Mouse (Mus musculus) adipocyte (in vitro differentiated cells): ENCODE measurements at regions not wholly inside any gene's neighbourhood (a gene's known extent, or its start where the extent isn't known, plus 50 kb on each side); places are given as distances from the start of the nearest gene placed in this dataset.

ENCODE experiments used
- DNase-seq: peaks from one replicate; pipeline ENCODE4 v3.0.0-alpha.2; 2016; ENCODE audit warnings: low spot score

DNA sequence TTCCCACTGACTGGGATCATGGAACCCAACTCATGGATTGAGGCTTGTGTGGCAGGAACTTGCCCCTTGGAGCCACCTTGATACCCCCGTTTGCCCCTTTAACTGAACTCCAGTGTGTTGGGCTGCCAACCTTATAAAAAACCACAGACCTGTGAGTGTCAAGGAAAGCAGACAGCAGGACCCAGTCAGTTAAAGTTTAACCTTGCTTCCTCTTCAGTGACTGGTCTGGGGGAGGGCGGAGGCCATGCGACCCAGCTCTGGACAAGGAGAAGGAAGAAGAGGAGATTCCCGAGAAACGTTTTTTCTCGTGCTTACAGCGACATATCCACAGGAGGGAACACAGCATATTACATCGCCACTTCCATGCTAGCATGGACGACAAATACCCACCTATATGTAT lies 281.9 kb upstream of the Zfp64 start:
- no peak for DNase-seq

DNA sequence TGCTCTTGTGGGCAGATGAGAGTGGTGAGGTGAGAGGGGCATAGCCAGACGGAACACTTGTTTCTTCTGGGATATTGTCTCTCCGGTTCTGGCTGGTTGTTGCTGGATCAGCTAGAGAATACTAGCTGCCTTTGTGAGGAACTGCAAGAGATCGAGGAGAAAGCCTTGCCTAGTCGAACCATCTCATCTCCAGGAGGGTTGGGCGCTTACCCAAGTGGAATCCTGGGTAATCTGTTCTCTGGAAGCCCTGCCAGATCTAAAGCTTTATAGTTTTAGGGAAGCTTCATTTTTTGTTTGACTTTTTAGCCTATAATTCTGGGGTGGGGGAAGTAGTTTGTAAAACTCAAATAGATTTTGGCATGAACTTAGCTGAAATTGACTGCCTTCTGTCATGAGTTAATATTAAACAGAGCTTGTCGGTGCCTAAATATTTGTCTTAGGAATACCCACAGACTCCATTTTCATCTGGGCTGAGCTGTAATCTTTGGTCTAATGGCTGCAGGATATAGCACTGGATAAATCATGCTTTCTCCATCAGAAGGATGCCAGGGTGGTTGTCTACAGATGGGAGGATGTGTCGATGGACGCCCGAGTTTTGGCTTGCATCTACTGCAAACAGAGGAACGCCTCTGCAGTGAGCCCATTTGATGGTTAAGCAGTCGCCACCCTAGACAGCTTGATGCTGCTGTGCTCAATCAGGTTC lies 279.1 kb upstream of the Zfp64 start:
- no peak for DNase-seq

DNA sequence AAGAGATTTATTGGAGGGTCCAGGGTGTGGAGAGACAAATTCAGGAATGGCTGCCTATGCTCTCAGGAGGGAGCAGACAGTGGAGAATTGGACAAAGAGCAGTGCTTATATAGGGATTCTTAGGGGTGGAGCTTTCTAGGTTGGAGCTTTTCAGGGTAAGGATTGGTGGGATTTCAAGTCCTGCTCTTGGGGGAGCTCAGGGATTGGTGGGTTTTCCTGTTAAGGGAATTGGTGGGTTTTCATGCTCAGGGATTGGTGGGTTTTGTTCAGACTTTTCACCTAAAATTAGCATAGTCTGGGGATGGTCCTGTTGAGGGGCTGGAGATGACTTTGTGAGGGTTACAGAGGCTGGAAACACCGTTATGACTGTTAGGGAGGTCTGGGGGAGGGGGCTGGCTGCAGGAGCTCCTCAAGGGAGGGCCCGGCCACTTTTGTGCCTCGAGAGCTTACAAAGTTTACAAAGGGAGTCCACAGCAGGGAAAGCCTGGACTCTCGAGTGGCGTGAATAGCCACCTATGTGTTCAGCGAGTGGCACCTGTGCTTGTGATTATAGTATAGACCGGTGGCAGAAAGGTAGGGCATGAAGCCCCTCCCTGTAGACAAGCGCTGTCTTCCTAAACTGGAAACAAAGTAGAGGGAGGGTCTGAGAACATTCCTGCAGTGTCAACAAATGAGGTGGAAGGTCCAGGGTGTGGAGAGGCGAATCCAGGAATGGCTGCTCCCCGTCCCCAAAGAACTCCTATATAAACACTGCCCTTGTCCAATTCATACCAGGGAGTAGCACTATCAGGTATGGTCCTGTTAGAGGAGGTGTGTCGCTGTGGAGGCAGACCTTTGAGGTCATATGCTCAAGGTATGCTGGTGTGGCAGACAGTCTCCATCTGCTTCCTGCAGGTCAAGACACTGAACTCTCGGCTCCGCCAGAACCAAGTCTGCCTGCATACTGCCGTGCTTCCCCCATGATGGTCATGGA lies 278.1 kb upstream of the Zfp64 start:
- no peak for DNase-seq

DNA sequence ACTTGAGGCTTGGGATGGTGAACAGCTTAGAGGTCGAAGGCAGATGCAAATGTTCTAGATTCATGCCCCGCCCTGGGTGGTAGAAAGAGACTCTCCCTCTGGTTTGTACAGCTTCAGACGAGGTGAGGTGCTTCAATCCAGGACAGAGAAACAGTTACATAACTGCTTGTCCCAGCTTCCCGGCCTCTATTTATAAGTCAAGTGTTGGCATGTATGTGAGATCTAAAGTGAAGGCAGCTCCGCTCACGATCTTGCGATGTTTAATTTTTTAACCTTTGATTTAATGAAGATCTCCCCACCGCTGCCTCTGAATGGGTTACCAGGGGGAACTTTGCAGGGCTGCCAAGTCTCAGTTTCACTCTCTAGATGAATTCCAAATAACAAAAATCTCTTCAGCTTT lies 266.9 kb upstream of the Zfp64 start:
- DNase-seq = no peak

DNA sequence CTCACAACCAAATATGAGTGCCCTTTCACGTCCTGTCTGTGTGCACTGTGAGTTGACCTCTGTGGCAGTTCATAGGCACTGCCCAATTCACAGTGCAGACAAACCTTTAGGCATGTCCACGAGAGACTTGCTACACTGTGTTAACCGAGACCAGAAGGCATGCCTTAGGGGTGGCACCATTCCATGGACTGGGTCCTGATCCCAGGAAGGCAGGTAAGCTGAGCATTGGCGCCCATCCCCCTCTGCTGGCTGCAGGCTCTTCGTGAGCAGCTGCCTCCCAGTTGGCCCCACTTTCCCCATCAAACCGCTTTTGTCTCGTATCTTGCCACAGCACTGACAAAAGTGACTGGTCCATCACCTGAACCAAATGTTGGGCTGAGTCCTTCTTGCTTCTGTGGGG lies 265.8 kb upstream of the Zfp64 start:
- DNase-seq = no peak

DNA sequence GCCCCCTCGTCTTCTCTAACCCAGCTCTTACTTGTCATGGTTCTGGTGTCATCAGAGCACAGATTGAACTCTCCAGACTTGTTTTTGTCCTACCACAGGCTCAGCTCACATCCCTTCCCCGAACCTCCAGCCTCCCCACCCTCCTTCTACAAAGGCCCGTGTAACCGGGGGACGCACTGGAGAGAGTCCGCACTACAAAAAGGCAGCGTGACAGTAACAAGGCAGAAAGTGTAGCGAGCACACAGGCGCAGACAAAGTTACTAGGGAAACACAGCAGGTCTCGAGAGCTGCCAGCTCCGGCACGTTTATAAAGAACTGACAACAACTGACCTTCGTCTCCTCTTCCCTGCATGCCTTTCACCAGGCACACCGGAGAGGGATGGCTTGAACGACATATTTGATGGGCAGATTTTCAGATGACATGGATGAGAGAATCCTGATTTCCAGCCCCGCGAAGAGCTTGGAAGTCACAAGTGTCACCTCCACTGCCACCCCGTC lies 260.2 kb upstream of the Zfp64 start:
- DNase-seq = no peak

DNA sequence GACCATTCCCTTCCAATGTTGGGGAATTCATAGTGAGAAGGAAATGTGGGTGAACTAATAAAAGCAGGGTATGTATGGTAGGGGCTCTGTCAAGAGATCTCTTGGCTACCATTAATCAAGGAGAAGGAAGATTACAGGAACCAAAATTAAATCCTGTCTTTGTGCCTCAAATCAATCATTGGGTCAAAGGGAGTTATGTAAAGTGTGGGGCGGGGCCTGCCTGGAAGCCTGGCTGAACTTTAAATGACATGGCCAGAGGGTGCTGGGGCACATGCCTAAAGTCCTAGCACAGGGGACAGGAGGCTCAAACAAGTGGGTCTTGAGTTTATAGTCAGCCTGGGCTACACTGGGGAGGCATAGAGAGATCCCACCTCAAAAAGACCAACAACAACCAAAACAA lies 259.0 kb upstream of the Zfp64 start:
- no peak for DNase-seq

DNA sequence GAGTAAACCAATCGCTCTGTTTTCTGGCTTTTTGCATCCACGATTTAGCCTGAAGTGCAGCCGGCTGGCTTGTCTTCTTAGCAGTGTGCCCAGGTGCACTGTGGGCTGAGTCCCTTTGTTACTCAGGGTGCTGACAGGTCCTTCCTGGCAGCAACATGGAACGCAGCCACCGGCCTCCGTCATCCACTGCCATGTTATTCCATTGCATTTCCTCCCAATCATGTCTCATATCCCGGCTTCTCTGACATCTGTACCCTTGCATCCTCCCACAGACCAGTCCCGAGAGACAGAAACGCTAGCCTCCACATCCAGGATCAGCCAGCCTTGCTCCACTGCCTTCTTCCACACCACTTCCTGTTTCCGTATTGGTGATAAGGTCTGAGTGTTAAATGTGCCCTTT lies 257.9 kb upstream of the Zfp64 start:
- DNase-seq = no peak

DNA sequence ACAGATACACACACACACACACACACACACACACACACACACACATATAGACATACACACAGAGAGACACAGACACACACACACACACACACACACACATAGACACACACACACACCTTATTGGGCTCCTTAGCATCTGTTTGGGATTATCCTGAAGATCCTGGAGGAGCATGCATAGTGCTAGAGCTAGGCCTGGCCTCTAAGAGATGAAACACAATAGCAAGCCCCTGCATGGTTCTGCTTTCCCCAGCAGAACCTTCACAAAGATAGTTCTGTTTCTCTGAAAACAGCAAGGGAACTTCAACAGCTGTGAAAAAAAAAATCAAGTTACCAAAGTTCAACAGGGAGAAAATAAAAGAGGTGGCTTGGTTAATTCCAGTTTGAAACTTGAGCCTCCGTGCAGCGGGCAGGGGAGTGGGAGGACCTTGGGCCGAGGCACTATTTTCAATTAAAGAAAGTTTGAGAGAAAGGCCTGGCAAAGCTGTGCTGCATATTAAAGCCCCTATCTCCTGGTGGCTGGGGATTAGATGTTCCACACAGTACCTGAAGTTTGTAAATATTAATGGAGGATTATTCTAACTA lies 257.4 kb upstream of the Zfp64 start:
- DNase-seq = no peak

DNA sequence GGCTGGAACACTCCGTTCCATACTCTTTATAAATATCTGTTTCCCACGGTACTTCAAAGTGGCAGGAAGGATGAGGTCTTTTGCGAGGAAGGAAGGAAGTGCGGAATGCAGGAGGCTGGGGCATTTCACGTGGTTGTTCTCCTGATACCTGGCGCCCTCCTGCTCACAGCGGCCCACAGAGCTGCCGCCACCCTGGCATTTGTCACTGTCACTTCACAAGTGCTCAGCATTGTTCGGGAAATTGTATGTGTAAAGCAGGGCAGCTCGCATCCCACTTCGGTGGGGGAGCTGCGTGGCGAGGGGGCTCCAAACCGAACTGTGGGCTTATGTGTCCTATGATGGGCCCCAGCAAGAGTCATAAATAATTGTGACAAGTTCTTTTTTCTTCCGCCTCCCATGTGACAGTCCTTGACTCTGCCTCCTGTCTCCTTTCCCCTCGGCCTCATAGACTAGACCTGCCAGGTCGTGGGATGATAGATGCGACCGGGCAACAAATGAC lies 248.9 kb upstream of the Zfp64 start:
- no peak for DNase-seq

DNA sequence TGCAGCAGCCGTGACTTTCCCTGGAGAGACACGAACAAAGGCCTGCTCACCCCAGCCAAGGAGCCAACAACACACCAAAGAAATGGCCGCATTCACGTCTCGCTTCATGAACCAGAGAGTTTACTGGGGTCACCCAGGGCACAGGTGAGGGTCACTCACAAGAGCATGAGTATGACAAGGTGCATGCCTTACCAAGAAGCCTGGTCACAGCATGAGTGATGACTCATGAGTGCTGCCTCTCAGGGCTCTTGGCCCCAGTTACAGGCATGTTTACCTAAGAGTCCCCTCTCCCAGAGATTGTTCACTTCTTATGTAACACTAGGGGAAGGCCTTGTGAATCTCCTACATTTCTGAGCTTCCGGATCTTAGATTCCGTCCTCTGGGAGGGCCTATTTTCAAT lies 236.6 kb upstream of the Zfp64 start:
- DNase-seq = no peak

DNA sequence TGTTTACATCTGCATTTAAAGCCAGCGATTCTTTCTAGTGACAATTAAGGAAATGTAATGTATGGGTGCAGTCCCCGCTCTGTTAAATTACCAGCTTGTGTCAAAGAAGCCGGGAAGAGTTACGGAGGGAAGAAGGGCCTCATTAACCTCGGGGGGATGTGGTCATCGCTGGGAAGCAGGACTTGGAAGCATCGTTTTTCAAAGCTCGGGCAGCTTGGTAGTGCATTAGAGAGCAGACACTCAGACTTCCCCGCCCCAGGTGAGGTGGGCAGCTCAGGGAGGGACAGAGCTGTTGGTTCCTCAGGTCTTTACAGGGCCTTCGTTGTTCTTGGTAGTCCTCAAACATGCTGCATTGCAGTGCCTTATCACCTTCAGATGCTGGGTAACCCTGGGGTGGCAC lies 236.1 kb upstream of the Zfp64 start:
- DNase-seq = no peak

DNA sequence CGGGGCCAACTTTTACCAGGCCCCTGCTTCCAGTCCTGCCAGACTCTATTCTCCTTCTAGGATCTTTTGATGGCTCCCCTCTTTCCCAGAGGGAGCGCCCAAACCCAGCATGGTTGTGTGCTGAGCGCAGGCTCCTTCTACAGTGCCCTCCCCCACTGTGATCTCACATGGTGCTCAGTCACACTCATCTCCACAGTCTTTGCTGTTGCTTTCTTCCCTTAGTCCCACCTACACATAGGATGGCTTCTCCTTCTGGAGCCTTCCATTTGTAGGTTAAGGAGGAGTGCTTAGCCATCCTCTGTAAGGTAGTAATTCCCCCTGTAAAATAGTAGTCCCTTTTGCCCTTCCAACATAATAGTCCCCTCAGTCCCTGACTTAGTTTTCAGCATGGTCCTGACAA lies 222.2 kb upstream of the Zfp64 start:
- no peak for DNase-seq

DNA sequence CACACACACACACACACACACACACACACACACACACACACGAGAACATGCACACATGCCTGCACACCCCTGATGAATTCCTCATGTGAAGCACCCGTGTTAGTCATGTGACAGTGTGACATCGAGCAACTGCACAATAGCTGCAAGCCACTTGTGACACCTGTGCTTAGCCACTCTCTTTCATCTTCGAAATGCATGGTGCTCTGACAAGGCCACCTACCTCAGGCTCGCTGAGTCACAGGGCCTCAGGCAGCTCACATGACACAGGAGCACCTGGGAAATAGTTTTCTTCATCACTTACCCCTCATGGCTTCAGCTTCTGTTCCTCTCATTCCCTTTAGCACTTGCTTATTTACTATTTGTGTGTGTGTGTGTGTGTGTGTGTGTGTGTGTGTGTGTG lies 213.4 kb upstream of the Zfp64 start:
- DNase-seq = no peak

DNA sequence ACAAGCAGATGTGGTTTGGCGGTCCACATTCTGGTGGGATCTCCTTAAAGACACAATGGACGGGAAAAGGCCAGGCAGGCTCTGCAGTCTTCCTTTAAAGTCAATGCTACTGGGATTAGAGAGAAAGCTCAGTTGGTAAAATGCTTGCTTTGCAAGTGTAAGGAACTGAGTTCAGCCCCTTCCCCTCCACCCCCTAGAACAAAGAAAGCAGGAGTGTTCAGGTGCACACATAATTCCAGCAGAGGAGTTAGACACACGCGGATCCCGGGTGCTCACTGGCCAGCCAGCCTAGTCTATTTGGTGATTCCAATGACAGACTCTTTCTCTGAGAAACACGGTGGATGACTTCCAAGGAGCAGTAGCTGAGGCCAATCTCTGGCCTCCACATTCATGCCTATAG lies 213.0 kb upstream of the Zfp64 start:
- DNase-seq = no peak

DNA sequence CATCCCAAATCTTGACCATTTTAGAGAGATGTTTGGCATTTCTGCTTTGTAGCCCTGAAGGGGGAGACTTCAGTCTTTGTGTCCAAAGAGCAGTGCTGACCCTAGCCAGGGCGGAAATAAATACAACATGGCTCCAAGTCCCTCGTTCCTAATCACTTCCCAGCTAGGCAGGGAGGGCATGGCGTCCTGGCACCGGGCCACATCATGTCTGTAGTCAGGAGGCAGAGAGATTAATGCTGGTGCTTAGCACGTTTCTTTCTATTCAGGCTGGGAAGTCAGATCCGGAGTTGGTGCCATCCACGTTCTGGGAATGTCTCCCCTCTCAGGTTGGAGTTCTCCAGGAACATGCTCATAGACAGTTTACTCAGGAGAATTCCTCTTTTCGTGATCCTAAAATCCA lies 206.3 kb upstream of the Zfp64 start:
- DNase-seq = no peak

DNA sequence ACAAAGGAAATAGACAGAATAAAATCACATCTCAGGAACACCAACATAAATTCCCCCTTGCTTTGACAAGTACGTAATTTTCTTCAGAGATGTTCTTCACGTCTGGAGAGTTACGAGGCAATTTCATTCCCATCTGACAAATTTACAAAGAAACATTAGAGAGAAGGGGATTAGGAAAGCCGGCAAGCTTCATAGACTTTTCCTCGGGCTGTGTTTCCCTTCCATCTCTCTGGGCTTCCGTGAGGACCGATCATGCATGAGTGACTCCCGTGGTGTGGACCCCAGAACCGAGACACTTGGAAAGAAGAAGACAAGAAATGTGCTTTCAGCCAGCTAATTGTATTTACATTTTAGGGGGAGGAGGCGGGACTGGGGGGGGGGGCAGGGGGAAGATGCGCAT lies 203.4 kb upstream of the Zfp64 start:
- DNase-seq = no peak

DNA sequence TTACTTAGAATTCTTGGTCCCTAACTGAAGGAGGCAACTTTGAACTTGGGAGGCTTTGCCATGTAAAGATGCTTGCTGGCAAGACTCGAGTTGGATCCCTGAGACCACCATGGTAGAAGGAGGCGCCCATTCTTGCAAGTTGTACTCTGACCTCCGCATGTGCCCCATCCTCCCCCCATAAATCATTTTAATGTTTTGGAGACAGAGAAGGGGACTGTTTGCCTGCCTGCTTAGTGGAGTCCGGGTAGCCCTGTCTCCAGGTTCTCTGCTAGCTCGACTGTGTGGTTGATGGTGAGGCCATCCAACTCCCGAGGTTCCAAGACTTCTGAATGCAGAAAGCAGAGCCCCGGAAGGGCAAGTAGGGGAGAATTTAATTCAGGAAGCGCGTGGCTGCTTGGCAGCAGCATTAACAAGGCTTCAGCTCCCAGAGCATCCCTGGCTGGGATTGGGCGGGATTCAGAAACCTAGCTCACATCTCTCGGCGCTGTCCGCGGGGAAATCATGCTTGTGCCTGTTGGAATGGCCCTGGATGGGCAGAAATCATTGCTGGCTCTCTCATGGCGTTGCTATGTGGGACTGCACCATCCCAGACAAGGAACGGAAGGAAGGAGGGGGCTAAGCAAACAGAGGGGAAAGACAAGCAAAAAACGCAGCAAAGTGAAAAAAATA lies 202.8 kb upstream of the Zfp64 start:
- no peak for DNase-seq

DNA sequence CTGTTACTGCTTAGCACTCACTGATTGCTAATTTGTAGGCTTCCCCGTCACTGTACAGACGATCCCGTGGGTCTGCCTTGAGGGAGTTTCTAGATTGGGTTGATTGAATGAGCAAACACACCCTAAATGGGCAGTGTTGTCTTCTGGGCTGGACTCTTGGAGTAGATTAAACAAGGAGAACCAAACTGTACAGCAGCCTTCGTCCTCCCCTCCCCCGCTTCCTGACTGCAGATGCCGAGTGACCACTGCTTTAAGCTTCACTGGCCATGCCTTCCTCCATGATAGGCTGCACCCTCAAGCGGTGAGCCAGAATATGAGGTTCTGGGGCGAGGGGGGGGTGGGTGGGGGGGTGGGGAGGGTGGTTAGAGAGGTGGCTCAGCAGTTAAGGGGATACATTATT lies 201.5 kb upstream of the Zfp64 start:
- no peak for DNase-seq

DNA sequence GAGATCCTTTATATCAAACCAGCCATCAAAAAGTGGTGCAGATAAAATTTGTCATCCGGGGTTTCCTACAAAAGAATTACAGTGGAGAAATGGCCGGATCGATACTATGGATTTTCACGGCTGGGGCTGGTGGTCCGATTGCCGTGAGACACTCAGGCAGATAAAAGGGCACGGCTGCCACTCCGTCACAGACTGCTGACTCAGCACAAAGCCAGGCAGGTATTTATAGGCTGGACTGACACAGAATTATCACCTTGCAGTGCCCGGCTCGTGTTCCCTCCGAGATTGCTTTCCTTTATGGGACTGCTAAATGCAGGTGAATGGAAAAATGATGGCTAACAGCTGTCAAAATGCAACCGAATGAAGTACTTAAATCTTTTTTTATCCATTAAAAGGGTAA lies 199.5 kb upstream of the Zfp64 start:
- no peak for DNase-seq

DNA sequence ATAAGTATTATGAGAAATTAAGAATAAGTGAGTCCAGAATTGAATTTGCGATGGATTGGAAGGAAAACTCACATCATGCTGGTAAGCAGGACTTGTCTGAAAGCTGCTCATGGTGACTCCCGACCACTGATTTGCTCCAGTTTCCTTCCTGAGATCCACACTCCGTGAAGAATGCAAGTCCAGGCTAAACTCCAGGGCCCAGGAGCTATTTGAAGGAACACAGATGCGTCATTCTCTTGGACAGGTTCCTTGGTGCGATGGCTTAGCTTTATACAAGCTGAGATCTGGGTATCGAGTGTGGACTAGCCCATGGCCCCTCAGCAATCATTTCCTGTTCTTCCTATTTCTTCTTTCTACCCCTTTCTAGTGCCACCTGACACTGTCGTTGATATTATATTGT lies 192.3 kb upstream of the Zfp64 start:
- no peak for DNase-seq

DNA sequence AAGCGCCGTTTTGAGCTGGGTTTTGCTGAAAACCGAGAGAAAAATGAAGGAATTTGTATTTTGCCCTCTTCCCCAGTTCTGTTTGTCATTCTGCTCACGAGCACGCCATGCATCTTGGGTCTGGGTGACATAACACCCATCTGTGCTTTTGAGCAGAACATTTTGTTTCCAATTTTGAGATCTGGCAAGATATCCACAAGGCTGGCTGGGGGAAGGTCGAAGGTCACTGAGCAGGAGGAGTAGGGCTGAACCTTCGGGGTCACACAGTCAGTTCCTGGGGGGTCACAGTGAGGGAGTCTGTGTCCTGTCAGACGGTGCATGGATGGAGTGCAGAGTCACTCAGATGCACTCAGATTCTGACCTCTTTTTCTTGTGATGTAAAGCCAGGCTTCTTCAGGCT lies 186.8 kb upstream of the Zfp64 start:
- DNase-seq = no peak
